12 mouse cellular contexts compared by ENCODE assay signal in the genomic region with DNA sequence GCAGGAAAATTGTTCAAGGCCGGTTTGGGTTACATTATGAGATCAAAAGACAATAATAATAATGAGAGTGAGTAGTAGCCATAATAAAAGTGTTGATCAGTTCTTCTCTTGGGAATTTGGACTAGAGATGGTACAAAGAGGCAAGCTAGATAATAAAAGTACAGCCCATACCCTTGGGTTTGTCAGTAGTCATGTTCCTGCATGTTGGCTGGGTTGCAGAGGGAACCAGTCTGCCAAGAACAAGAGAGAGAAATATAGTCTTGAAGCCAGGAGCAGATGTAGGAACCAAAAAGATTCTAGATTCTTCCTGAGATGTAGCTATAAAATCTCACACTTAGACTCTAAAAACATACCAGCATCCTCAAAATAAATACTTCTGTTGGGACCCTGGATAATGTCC.
"Had no signal": no experiment of that assay in that cellular context is flagged by ENCODE, and none has a peak within 500 bp of the region (broad histone marks: within the 10 kb centered on the region; RNA-seq: fewer than 3 reads in every experiment).

No protein-coding gene starts in this region.

- DNase-seq: retina, postnatal 1 day; right cerebral cortex, adult 18-20 months; right cerebral cortex, postnatal 14 days; right cerebral cortex, postnatal 25 days; right cerebral cortex, postnatal 4 days; spleen, adult 18-20 months; thymus, adult 18-20 months; thymus, adult 2 months; thymus, postnatal 14 days; thymus, postnatal 25 days; thymus, postnatal 36 days; thymus, postnatal 4 days had no signal
